Mouse (Mus musculus): ENCODE measurements around the gene Slc29a2.

Slc29a2 gene

DNA sequence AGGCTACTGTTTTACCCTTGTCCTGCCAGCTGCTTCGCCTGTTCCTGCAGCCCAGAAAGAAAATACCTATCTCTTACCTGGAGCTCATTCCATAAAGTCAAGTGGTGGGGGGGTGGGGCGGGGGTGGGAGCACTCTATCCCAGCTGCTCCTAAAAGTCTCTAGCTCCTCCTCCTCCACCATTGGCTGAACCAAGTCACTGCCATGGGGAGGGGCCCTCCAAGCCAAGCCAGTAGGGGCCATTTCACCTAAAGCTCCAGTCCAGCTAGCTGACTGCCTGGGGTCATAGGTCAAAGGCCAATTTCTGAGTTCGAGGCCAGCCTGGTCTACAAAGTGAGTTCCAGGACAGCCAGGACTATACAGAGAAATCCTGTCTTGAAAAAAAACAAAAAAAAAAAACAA lies 9.0 kb downstream of the Slc29a2 start:
- no peak for DNase-seq (ENCODE audit: low spot score)

DNA sequence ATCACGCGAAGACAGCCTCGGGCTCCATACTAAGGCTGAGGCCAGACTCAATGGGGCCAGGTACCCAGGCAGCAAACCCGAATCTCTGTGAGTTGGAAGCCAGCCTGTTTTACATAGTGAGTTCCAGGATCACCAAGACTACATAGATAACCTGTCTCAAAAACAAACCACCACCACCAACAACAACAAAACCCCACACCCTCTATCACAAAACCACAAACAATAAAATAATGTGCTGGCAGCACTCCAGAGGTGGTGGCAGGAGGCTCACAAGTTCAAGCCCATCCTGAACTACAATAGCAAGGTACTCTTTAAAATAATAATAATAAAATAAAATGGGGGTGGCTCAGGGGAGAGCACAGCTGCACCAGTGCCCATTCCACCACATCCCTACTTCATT lies 12.9 kb downstream of the Slc29a2 start:
- no peak for DNase-seq (ENCODE audit: low spot score)

DNA sequence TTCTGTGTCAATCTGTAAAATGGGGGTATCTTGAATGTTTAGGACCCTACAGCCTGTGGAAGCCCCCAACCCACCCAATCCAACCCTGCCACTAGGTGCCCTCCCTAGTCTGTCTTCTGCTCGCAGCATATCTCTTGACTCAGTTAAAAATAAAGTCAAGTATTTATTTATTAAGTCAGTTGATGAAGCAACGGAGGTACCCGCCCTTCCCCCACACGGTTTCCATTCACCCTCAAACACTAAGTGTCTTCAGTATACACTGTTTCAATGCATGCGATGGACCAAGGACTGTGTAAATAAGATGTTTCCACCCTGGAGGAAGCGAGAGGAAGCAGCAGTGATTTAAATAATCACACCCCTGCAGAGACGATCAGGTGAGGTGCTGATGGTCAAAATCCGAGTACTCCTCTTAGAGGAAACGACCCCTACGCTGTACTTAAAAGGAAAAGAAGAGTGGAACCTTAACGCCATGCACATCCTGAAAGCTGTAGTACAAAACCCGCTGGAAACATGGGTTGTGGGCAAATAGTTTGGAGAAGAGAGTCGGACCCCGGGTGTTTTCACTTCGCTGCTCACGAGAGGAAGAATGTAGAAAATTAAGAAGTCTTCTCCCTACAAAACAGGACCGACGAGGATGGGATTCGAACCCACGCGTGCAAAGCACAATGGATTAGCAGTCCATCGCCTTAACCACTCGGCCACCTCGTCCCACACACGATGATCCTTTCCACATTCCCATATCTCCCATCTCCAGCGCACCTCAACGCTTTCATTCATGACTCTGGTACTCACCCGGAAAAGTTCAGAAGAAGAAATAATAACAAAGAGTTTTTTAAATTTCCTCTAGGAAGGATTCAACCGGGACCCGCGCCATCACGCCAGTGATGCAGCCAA lies 14.3 kb downstream of the Slc29a2 start:
- peak; percentile 73 for DNase-seq (ENCODE audit: low spot score)

GRCm38 (mm10) chr19:5038709-5039156 lies 15.1 kb downstream of the Slc29a2 start, which contains the start of the genes B4gat1 and AC124502.3:
B4gat1 (plus strand) TSS chr19:5038826.
AC124502.3 (plus strand) TSS chr19:5038891.
- DNase-seq (ENCODE audit: low spot score) = no peak

DNA sequence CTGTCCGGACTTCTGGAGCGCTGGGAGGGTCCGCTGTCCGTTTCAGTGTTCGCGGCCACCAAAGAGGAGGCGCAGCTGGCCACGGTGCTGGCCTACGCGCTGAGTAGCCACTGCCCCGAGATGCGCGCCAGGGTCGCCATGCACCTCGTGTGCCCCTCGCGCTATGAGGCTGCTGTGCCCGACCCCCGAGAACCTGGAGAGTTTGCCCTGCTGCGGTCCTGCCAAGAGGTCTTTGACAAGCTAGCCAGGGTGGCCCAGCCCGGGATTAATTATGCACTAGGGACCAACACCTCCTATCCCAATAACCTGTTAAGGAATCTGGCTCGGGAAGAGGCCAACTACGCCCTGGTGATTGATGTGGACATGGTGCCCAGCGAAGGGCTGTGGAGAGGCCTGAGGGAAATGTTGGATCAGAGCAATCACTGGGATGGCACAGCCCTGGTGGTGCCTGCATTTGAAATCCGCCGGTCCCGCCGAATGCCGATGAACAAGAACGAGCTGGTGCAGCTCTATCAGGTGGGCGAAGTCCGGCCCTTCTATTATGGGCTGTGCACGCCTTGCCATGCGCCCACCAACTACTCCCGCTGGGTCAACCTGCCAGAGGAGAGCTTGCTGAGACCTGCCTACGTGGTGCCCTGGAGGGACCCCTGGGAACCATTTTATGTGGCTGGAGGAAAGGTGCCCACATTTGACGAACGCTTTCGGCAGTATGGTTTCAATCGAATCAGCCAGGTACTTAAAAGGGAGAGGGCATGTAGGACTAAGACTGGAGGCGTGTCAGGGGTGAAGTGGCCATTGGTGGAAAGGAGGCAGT lies 15.8 kb downstream of the Slc29a2 start:
- no peak for DNase-seq (ENCODE audit: low spot score)

GRCm38 (mm10) chr19:5040862-5041523 lies 17.3 kb downstream of the Slc29a2 start, which contains the start of gene Brms1:
Brms1 (plus strand) TSS chr19:5041354.
- DNase-seq (ENCODE audit: low spot score) = peak; percentile 85

- DNase-seq (ENCODE audit: low spot score) = no peak
These were observed 17.9 kb downstream of the Slc29a2 start for GRCm38 (mm10) chr19:5041588-5041987.

- DNase-seq (ENCODE audit: low spot score) = no peak
These were observed 21.9 kb downstream of the Slc29a2 start for GRCm38 (mm10) chr19:5045531-5045930.

- DNase-seq (ENCODE audit: low spot score) = no peak
These were observed 24.7 kb downstream of the Slc29a2 start for GRCm38 (mm10) chr19:5048138-5049056.

- DNase-seq (ENCODE audit: low spot score) = no peak
These were observed 25.7 kb downstream of the Slc29a2 start for GRCm38 (mm10) chr19:5049325-5049724.

DNA sequence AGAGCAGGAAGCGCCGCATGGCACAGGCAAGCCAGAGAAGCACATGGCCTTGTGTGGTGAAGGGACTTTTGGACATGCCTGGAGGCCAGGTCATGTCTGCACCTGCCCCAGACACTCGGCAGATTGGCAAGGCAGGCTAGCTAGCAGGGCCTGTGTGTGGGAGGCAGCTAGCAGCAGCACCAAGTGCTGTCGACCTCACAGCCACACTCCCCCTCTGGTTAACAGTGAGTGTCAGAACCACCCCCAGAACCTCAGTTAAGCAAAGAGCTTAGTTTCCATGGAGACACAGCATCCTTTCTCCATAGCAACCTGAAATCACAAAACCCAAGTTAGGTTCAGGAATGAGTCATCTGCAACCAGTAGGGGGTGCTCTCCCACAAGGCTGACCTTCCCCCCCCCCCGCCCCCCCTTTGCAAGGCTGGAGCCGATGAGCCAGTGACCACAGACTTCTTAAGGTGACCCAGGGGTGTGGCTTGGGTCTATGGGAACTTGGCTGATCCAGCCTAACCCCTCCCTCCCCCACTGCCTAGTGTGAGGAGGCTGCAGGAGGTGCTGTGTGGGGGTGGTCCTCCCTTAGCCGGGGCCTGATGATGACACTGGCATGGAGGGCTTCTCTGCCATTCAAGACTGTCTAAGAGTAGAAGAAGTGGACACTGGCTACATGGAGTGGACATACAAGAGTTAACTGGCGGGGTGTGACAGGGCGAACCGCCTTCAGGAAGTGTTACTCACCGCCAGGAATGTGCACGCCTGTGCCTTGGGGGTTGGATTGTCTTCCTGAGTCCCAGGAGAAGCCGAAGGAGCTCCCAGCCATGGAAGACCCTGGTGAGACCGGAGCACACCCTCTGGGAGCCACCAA lies 26.6 kb downstream of the Slc29a2 start, which contains the start of gene Rin1:
Gene Rin1, plus strand, starts transcription at position 435 of the 859 bp plus-strand sequence.
- no peak for DNase-seq (ENCODE audit: low spot score)

DNA sequence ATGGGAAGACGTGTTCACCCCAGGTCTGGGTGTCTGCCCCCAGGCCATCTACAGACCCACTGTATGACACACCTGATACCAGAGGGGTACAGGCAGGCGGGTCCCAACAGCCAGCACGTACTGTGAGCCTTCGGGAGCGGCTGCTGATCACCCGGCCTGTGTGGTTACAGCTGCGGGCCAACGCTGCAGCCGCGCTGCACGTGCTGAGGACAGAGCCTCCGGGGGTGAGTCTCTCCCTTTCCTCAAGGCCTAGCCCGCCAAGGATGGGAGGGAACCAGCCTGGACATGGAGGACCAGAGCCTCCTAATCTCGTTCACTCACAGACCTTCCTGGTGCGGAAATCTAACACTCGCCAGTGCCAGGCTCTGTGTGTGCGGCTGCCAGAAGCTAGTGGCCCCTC lies 27.4 kb downstream of the Slc29a2 start:
- DNase-seq (ENCODE audit: low spot score) = no peak

DNA sequence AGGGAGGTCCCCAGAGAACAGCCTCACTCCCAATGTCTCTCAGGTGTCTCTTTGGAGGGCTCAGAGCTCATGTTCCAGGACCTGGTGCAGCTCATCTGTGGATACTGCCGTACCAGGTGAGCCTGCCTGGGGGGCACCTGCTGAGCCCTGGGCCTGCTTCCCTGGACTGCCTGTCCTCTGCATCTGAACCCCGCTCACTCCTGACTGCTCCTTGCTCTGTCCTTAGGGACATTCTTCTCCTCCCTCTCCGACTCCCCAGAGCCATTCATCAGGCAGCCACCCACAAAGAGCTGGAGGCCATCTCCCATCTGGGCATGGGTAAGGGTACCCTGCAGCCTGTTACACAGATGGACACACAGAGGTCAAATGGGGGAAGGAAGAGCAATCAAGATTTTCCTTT lies 27.9 kb downstream of the Slc29a2 start:
- no peak for DNase-seq (ENCODE audit: low spot score)

DNA sequence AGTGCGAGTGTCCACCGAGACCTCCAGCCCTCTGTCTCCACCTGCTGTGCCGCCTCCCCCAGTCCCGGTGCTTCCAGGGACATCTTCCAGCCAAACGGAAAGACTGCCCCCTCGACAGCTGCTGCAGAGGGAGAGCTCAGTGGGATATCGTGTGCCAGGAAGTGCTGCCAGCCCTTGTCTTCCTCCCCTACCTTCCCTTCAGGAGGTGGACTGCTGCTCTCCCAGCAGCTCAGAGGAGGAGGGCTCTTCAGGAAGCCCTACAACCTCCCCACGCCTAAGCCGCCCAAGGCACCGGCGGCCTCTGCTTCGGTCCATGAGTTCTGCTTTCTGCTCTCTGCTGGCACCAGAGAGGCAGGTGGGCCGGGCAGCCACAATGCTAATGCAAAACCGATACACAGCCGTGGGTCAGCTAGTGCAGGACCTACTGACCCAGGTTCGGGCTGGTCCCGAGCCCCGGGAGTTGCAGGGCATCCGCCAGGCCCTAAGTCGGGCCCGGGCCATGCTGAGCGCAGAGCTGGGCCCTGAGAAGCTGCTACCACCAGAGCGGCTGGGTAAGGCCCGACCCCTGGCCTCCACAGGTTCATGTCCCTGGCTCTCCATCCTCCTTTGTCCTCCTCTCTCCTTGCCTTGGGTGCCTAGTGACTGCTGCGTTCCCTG lies 28.6 kb downstream of the Slc29a2 start:
- no peak for DNase-seq (ENCODE audit: low spot score)

DNA sequence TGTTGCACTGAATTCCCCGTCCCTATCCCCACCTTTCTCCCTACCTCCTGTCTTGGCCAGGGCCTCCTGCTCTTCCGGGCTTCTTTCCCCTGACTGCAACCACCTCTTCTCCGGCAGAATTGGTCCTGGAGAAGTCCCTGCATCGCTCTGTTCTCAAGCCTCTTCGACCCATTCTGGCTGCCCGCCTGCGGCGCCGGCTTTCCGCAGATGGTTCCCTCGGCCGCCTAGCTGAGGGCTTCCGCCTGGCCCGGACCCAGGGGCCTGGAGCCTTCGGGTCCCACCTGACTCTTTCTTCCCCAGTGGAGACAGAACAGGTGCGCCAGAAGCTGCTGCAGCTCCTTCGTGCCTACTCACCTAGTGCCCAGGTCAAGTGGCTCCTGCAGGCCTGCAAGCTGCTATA lies 29.2 kb downstream of the Slc29a2 start:
- no peak for DNase-seq (ENCODE audit: low spot score)

GRCm38 (mm10) chr19:5053909-5054308 lies 30.2 kb downstream of the Slc29a2 start:
- no peak for DNase-seq (ENCODE audit: low spot score)

DNA sequence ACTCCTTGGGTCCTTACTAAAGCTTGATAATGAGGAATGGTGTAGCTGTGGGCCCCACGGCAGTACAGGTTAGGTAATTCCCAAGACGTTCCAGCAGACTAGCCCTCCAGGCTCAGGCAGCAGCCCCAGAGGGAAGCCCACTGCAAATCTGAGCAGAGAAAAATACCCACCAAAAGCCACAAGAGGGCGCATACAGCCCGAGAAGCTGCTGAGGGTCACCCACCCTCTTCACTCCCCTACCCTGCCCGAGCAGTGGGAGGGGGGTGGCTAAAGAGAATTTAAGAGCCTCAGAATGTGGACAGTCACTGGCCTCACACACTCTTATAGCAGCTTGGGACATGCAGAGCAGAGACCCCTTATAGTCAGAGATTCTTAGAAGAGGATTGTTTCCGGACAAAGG lies 32.6 kb downstream of the Slc29a2 start:
- DNase-seq (ENCODE audit: low spot score) = no peak

- no peak for DNase-seq (ENCODE audit: low spot score)
These were observed 34.5 kb downstream of the Slc29a2 start for GRCm38 (mm10) chr19:5057876-5058775.

All from layer of hippocampus, adult 9-10 months (tissue).